Mouse (Mus musculus): Measurements from ENCODE around the gene Trpc7.

GRCm38 (mm10) chr13:56758492-56758891 is 137.3 kb downstream of the Trpc7 start:
- TF ChIP-seq CTCF (IDR thresholded peaks at IDR 0.05; ENCODE audit: low read depth), result peak; percentile 93
- no peak for TF ChIP-seq EP300 (IDR thresholded peaks at IDR 0.05; ENCODE audit: low read depth)
